Mouse (Mus musculus): ENCODE measurements around the gene Fhl2. TPM values are rescaled to one million over a fixed set of nuclear protein-coding genes. Genes with fewer than 3 reads are reported as not detected.

The Fhl2 gene
- polyA plus RNA-seq, 1 experiment: 135 TPM

- TF ChIP-seq MAX (IDR thresholded peaks at IDR 0.05) (peak; percentile 46), MYOD1 (IDR thresholded peaks at IDR 0.05; ENCODE audit: control insufficient read depth, insufficient read length, low read depth) (peak; percentile 20), CEBPB (IDR thresholded peaks at IDR 0.05; ENCODE audit: low read depth) (no peak)
- Histone ChIP-seq H3K79me2 (ENCODE audit: control insufficient read depth, insufficient read depth) (peaks cover 32% of the 10 kb centered on the region), H3ac (ENCODE audit: control insufficient read depth, insufficient read length, low read depth) (peak within 1 kb of the TSS; percentile 96), H3K27me3 (ENCODE audit: control insufficient read depth, insufficient read depth, insufficient read length) (no peaks in the 10 kb centered on the region), H3K4me3 (ENCODE audit: insufficient read depth, poor library complexity, severe bottlenecking) (peak within 1 kb of the TSS; percentile 82), H3K36me3 (ENCODE audit: control insufficient read depth, insufficient read depth) (peaks cover 11% of the 10 kb centered on the region), H3K79me3 (ENCODE audit: low read depth) (peaks cover 8% of the 10 kb centered on the region)
Measured at GRCm38 (mm10) chr1:43098031-43098984, 98.5 kb downstream of the Fhl2 start, which contains the start of the genes Tgfbrap1 and AI597479. TSS of gene Tgfbrap1 (minus strand) at chr1:43098637. TSS of gene AI597479 (plus strand) at chr1:43098710.

- peaks cover 34% of the 10 kb centered on the region for H3K79me2 ChIP-seq (ENCODE audit: control insufficient read depth, insufficient read depth)
- no peaks in the 10 kb centered on the region for H3K36me3 ChIP-seq (ENCODE audit: control insufficient read depth, insufficient read depth)
- peaks cover 6% of the 10 kb centered on the region for H3K79me3 ChIP-seq (ENCODE audit: low read depth)
- TF ChIP-seq CEBPB (IDR thresholded peaks at IDR 0.05; ENCODE audit: low read depth): no peak
- H3K27me3 ChIP-seq (ENCODE audit: control insufficient read depth, insufficient read depth, insufficient read length): no peaks in the 10 kb centered on the region
- no peak overlapping the region for H3K4me3 ChIP-seq (ENCODE audit: insufficient read depth, poor library complexity, severe bottlenecking)
- H3ac ChIP-seq (ENCODE audit: control insufficient read depth, insufficient read length, low read depth): no peak overlapping the region
Measured at GRCm38 (mm10) chr1:43094206-43094605, 102.6 kb downstream of the Fhl2 start.

DNA sequence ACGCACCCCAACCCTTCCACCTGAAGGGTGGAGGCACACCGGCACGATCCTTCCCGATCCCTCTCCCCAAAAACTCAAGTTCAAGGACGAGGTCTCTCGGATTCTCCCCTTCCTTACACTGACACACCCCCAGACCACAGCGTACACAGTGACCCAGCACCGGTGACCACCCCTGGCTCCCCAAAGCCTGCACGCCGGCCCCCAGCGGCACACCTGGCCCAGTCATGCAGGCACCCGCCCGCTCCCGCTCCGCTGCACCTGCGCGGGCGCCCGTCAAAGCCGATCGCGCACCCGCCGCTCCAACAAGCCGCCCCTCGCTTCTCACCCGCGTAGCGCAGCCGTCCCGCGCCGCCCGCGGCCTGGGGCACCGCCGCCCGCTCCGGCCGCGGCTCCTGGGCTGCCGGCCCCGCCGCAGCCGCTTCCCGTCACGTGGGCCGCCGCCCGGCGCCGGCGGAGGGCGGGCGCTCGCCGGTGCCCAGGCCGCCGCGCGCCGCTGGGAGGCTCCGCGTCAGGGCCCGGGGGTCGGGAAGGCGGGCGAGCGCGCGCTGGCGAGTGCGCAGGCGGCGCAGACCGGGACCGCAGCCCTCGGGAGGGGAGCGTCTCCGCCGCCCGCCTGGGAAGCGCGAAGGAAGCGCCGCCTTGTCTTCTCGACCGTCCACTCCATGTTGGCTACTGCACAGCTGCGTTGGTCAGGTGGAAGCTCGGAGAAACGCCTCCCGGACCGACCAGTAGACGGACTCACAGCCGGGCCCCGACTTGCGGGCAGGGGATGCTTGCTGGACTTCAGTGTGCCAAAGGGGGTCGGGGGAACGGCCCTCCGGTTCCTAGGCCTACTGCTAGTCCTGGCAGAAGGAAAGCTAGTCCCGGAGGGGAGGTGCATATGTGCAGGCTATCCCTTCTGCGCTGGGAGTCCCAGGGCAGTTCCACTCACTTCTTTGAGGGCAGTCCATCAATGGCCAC lies 104.4 kb downstream of the Fhl2 start:
- peaks cover 5% of the 10 kb centered on the region for H3K79me3 ChIP-seq (ENCODE audit: low read depth)
- H3K4me3 ChIP-seq (ENCODE audit: insufficient read depth, poor library complexity, severe bottlenecking): peak overlapping the region; percentile 66
- H3K79me2 ChIP-seq (ENCODE audit: control insufficient read depth, insufficient read depth): peaks cover 25% of the 10 kb centered on the region
- H3K27me3 ChIP-seq (ENCODE audit: control insufficient read depth, insufficient read depth, insufficient read length): no peaks in the 10 kb centered on the region
- no peaks in the 10 kb centered on the region for H3K36me3 ChIP-seq (ENCODE audit: control insufficient read depth, insufficient read depth)
- peak overlapping the region; percentile 75 for H3ac ChIP-seq (ENCODE audit: control insufficient read depth, insufficient read length, low read depth)
- TF ChIP-seq MYOD1 (IDR thresholded peaks at IDR 0.05; ENCODE audit: control insufficient read depth, insufficient read length, low read depth): no peak
- no peak for TF ChIP-seq MYOG (IDR thresholded peaks at IDR 0.05; ENCODE audit: control insufficient read depth, extremely low read depth, insufficient read length)
- no peak for TF ChIP-seq USF1 (IDR thresholded peaks at IDR 0.05; ENCODE audit: low read depth)
- TF ChIP-seq FOSL1 (IDR thresholded peaks at IDR 0.05; ENCODE audit: insufficient read depth, low read length, poor library complexity, severe bottlenecking): no peak
- TF ChIP-seq CEBPB (IDR thresholded peaks at IDR 0.05; ENCODE audit: low read depth): no peak
- TF ChIP-seq CTCF (IDR thresholded peaks at IDR 0.05; ENCODE audit: control insufficient read depth, insufficient read depth, insufficient read length): no peak
- no peak for TF ChIP-seq MAX (IDR thresholded peaks at IDR 0.05)

DNA sequence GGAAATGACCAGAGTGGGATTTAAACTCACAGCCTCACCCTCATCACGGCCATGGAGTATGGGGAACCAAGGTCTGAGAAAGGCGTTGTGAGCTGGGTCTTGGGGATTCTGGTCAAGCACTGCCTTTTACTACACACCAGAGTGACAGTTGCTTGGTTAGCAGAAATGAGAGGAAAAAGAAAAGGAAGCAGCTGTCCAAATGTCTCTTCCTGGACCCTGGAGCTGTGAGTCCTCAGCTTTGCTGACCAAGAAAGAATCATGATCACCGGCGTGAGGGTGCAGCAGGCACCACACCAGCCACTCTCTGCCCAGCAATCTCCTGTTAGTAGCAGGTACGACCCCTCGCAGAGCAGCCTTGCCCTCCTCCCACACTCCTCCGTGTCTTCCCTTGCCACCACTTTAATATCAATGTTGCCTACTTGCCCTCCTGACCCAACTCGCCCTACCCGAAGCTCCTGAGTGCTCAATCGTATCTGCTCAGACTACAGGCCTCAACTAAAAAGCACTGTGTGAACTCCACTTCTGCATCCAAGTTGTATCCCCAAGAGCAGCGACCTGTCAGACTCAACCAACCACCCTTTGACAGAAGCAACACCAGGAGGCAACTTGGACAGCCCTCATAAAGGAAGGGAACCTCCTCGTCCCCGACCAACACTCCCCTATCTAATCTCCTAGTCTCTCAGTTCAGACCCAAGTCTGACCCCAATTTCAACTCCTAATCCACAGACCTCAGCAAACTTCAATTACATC lies 105.3 kb downstream of the Fhl2 start:
- peaks cover 5% of the 10 kb centered on the region for H3K79me3 ChIP-seq (ENCODE audit: low read depth)
- no peaks in the 10 kb centered on the region for H3K36me3 ChIP-seq (ENCODE audit: control insufficient read depth, insufficient read depth)
- peaks cover 25% of the 10 kb centered on the region for H3K79me2 ChIP-seq (ENCODE audit: control insufficient read depth, insufficient read depth)
- no peak for TF ChIP-seq MYOG (IDR thresholded peaks at IDR 0.05; ENCODE audit: control insufficient read depth, extremely low read depth, insufficient read length)
- no peak for TF ChIP-seq CEBPB (IDR thresholded peaks at IDR 0.05; ENCODE audit: low read depth)
- TF ChIP-seq FOSL1 (IDR thresholded peaks at IDR 0.05; ENCODE audit: insufficient read depth, low read length, poor library complexity, severe bottlenecking): no peak
- no peak for TF ChIP-seq USF1 (IDR thresholded peaks at IDR 0.05; ENCODE audit: low read depth)
- no peak for TF ChIP-seq CTCF (IDR thresholded peaks at IDR 0.05; ENCODE audit: control insufficient read depth, insufficient read depth, insufficient read length)
- no peak for TF ChIP-seq MAX (IDR thresholded peaks at IDR 0.05)
- no peak for TF ChIP-seq MYOD1 (IDR thresholded peaks at IDR 0.05; ENCODE audit: control insufficient read depth, insufficient read length, low read depth)
- H3ac ChIP-seq (ENCODE audit: control insufficient read depth, insufficient read length, low read depth): peak overlapping the region; percentile 75
- peak overlapping the region; percentile 66 for H3K4me3 ChIP-seq (ENCODE audit: insufficient read depth, poor library complexity, severe bottlenecking)
- H3K27me3 ChIP-seq (ENCODE audit: control insufficient read depth, insufficient read depth, insufficient read length): no peaks in the 10 kb centered on the region

- no peaks in the 10 kb centered on the region for H3K27me3 ChIP-seq (ENCODE audit: control insufficient read depth, insufficient read depth, insufficient read length)
- no peaks in the 10 kb centered on the region for H3K36me3 ChIP-seq (ENCODE audit: control insufficient read depth, insufficient read depth)
- peaks cover 5% of the 10 kb centered on the region for H3K79me3 ChIP-seq (ENCODE audit: low read depth)
- peaks cover 25% of the 10 kb centered on the region for H3K79me2 ChIP-seq (ENCODE audit: control insufficient read depth, insufficient read depth)
- H3ac ChIP-seq (ENCODE audit: control insufficient read depth, insufficient read length, low read depth): no peak overlapping the region
- H3K4me3 ChIP-seq (ENCODE audit: insufficient read depth, poor library complexity, severe bottlenecking): no peak overlapping the region
- TF ChIP-seq CEBPB (IDR thresholded peaks at IDR 0.05; ENCODE audit: low read depth) (no peak), FOSL1 (IDR thresholded peaks at IDR 0.05; ENCODE audit: insufficient read depth, low read length, poor library complexity, severe bottlenecking) (no peak), MYOG (IDR thresholded peaks at IDR 0.05; ENCODE audit: control insufficient read depth, extremely low read depth, insufficient read length) (no peak), USF1 (IDR thresholded peaks at IDR 0.05; ENCODE audit: low read depth) (no peak), CTCF (IDR thresholded peaks at IDR 0.05; ENCODE audit: control insufficient read depth, insufficient read depth, insufficient read length) (no peak), MAX (IDR thresholded peaks at IDR 0.05) (no peak), MYOD1 (IDR thresholded peaks at IDR 0.05; ENCODE audit: control insufficient read depth, insufficient read length, low read depth) (no peak)
Measured at GRCm38 (mm10) chr1:43090418-43090817, 106.4 kb downstream of the Fhl2 start.

Data from C2C12 (cell line).